Mouse (Mus musculus) heart, postnatal 10 days (tissue): ENCODE measurements around the gene Wasf3. TPM values are rescaled to one million over a fixed set of nuclear protein-coding genes. Genes with fewer than 3 reads are reported as not detected.
"Not testable (repeated sequence)": the region's sequence is repeated elsewhere in the genome, so short reads cannot be mapped to it uniquely, and the experiment has no call there.

ENCODE experiments used
- DNase-seq, 2 experiments: peaks; one replicate each; pipeline ENCODE4 v3.0.0; 2021
- intact Hi-C: fragments of 180-260 bp; cut with DNase I; formaldehyde crosslinking; loops from one replicate; pipeline ENCODE4 v1.15.1; 2025
- total RNA-seq, 2 experiments: library from RNA; stranded (reverse); gene quantifications; 2 replicates each; pipeline ENCODE4 v1.2.3; 2021

Gene Wasf3
- total RNA-seq, 2 experiments from 2014 or later = 0.50 to 0.53 TPM

- intact Hi-C loops = no loop called here
- no peak for DNase-seq
These were observed 13.8 kb downstream of the Wasf3 start for GRCm38 (mm10) chr5:146398386-146399115.

GRCm38 (mm10) chr5:146401012-146401411 lies 16.2 kb downstream of the Wasf3 start:
- DNase-seq, intact Hi-C loops: not testable (repeated sequence)

GRCm38 (mm10) chr5:146402311-146402710 lies 17.5 kb downstream of the Wasf3 start:
- intact Hi-C loops = no loop called here

GRCm38 (mm10) chr5:146403923-146404322 lies 19.1 kb downstream of the Wasf3 start:
- intact Hi-C loops = no loop called here
- DNase-seq = no peak

More at GRCm38 (mm10) chr5:146402311-146402710, 17.5 kb downstream of the Wasf3 start:
- DNase-seq = no peak

- DNase-seq = no peak
- intact Hi-C loops = no loop called here
These were observed 21.3 kb downstream of the Wasf3 start for GRCm38 (mm10) chr5:146406133-146406532.

- intact Hi-C loops = no loop called here
These were observed 23.0 kb downstream of the Wasf3 start for GRCm38 (mm10) chr5:146407791-146408190.

GRCm38 (mm10) chr5:146408604-146409003 lies 23.8 kb downstream of the Wasf3 start:
- DNase-seq = no peak
- intact Hi-C loops = no loop called here

More at GRCm38 (mm10) chr5:146407791-146408190, 23.0 kb downstream of the Wasf3 start:
- no peak for DNase-seq

- no peak for DNase-seq
- intact Hi-C loops = no loop called here
These were observed 26.0 kb downstream of the Wasf3 start for GRCm38 (mm10) chr5:146410821-146411220.

GRCm38 (mm10) chr5:146412743-146413430 lies 28.1 kb downstream of the Wasf3 start:
- DNase-seq = no peak
- intact Hi-C loops = no loop called here

GRCm38 (mm10) chr5:146414611-146415010 lies 29.8 kb downstream of the Wasf3 start:
- intact Hi-C loops = no loop called here
- no peak for DNase-seq

- intact Hi-C loops = no loop called here
- no peak for DNase-seq
These were observed 30.4 kb downstream of the Wasf3 start for GRCm38 (mm10) chr5:146415218-146415617.

- DNase-seq = no peak
- intact Hi-C loops = no loop called here
These were observed 31.7 kb downstream of the Wasf3 start for GRCm38 (mm10) chr5:146416331-146417110.

GRCm38 (mm10) chr5:146418092-146418491 lies 33.3 kb downstream of the Wasf3 start:
- no peak for DNase-seq
- intact Hi-C loops = no loop called here

- intact Hi-C loops = loop anchor here (5.0 kb wide), 2 partner anchors 88 to 233 kb away; partner anchors contain the start of gene 1700001J03Rik
- peak in 1 of 2 experiments; percentile 27 for DNase-seq
These were observed 35.3 kb downstream of the Wasf3 start for GRCm38 (mm10) chr5:146420081-146420480.

- intact Hi-C loops = loop anchor here (5.0 kb wide), 2 partner anchors 93 to 238 kb away; partner anchors contain the start of gene 1700001J03Rik
- peak; percentile 72 to 74 for DNase-seq
These were observed 40.0 kb downstream of the Wasf3 start for GRCm38 (mm10) chr5:146424711-146425326.

- DNase-seq = no peak
- intact Hi-C loops = no loop called here
These were observed 40.9 kb downstream of the Wasf3 start for GRCm38 (mm10) chr5:146425656-146426055.

- intact Hi-C loops = no loop called here
- DNase-seq = no peak
These were observed 43.3 kb downstream of the Wasf3 start for GRCm38 (mm10) chr5:146428109-146428508.

GRCm38 (mm10) chr5:146431821-146432220 lies 47.0 kb downstream of the Wasf3 start:
- peak in 1 of 2 experiments; percentile 15 for DNase-seq
- intact Hi-C loops = no loop called here

- intact Hi-C loops = no loop called here
These were observed 47.7 kb downstream of the Wasf3 start for GRCm38 (mm10) chr5:146432476-146432875.

GRCm38 (mm10) chr5:146435316-146435715 lies 50.5 kb downstream of the Wasf3 start:
- DNase-seq = no peak
- intact Hi-C loops = no loop called here

More at GRCm38 (mm10) chr5:146432476-146432875, 47.7 kb downstream of the Wasf3 start:
- DNase-seq = no peak
